Mouse (Mus musculus) mesoderm, embryonic 11.5 days (tissue): ENCODE measurements around the gene Gm20830.
"Not testable (repeated sequence)": the region's sequence is repeated elsewhere in the genome, so short reads cannot be mapped to it uniquely, and the experiment has no call there.

ENCODE experiments used
- DNase-seq: peaks from one replicate; pipeline ENCODE4 v3.0.0-alpha.2; 2012; ENCODE audit warnings: low read depth, low spot score

The Gm20830 gene

DNA sequence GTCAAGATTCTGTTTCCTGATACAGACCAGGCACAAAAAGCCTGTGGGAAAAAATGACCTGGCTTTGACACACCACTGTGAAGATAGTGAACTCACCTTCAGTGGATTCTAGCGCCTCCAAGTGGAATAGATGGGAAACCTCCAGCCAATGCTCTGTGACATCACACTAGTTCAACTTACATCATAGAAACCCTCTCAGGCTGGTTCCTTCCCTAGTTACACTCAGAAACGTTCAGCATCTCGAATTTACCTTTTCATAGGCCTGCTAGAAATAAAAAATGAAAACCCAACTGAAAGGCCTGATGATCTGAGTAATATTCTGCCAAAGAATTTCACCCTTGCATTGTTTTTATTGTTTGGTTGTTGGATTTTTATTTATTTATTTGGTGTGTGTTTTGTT, at the start of gene Gm20830:
Gene Gm20830, minus strand, starts transcription at position 101 of the 400 bp plus-strand sequence.
- not testable (repeated sequence) for DNase-seq
